ENCODE assay signal across 23 mouse cellular contexts in the genomic region with DNA sequence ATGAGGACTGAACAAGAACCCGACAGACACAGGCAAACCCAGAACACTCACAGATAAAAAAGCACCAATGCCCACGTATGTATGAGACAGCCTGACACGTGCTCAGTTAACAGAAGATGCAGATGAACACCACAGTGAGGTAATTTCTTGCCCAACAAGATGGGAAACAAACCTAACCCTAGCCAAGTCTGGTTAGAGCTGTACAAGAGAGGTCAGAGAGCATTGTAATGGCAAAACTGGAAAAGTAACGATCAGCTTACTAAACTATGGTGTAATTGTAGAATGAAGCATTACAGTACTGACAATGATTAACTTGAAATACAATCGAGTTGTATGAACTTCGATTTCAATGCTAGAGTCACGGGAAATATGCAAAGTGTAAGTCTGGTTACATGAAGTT. TPM values are rescaled to one million over a fixed set of nuclear protein-coding genes. Genes with fewer than 3 reads are reported as not detected.
"Had no signal": no experiment of that assay in that cellular context is flagged by ENCODE, and none has a peak within 500 bp of the region (broad histone marks: within the 10 kb centered on the region; RNA-seq: fewer than 3 reads in every experiment).

No protein-coding gene starts in this region.

- ATAC-seq: forebrain, embryonic 15.5 days; forebrain, postnatal 0 days; hindbrain, postnatal 0 days; intestine, embryonic 16.5 days had no signal

- H3K9ac ChIP-seq: forebrain, embryonic 15.5 days; forebrain, postnatal 0 days; heart, embryonic 12.5 days; hindbrain, embryonic 13.5 days; hindbrain, embryonic 15.5 days; kidney, embryonic 15.5 days; limb, embryonic 13.5 days; limb, embryonic 15.5 days; liver, embryonic 14.5 days had no signal

- H3K4me1 ChIP-seq: forebrain, embryonic 15.5 days; hindbrain, embryonic 13.5 days; hindbrain, embryonic 15.5 days; kidney, embryonic 15.5 days; limb, embryonic 13.5 days; limb, embryonic 15.5 days had no signal

- H3K4me2 ChIP-seq: forebrain, embryonic 15.5 days; heart, embryonic 12.5 days; hindbrain, embryonic 13.5 days; hindbrain, embryonic 15.5 days; kidney, embryonic 15.5 days; limb, embryonic 13.5 days; limb, embryonic 15.5 days had no signal

- H3K4me3 ChIP-seq: forebrain, embryonic 15.5 days; heart, embryonic 10.5 days; heart, embryonic 12.5 days; hindbrain, embryonic 13.5 days; hindbrain, embryonic 15.5 days; kidney, embryonic 15.5 days; limb, embryonic 13.5 days; limb, embryonic 15.5 days had no signal

- H3K36me3 ChIP-seq: forebrain, embryonic 15.5 days; heart, embryonic 10.5 days; heart, embryonic 12.5 days; hindbrain, embryonic 13.5 days; hindbrain, embryonic 15.5 days; kidney, embryonic 15.5 days; limb, embryonic 13.5 days; limb, embryonic 15.5 days had no signal

- H3K9me3 ChIP-seq: forebrain, embryonic 15.5 days; heart, embryonic 10.5 days; hindbrain, embryonic 13.5 days; hindbrain, embryonic 15.5 days; kidney, embryonic 15.5 days; limb, embryonic 13.5 days; limb, embryonic 15.5 days had no signal

- H3K27me3 ChIP-seq: forebrain, embryonic 15.5 days; heart, embryonic 12.5 days; hindbrain, embryonic 13.5 days; hindbrain, embryonic 15.5 days; kidney, embryonic 15.5 days; limb, embryonic 13.5 days; limb, embryonic 15.5 days had no signal

- H3K27ac ChIP-seq: forebrain, embryonic 15.5 days; heart, embryonic 10.5 days; hindbrain, embryonic 13.5 days; hindbrain, embryonic 15.5 days; hindbrain, postnatal 0 days; kidney, embryonic 15.5 days; limb, embryonic 13.5 days; limb, embryonic 15.5 days; liver, embryonic 14.5 days had no signal

- DNase-seq: forebrain, postnatal 0 days; gastrocnemius, postnatal 14 days; gastrocnemius, postnatal 36 days; heart, adult 18-20 months; heart, postnatal 14 days; heart, postnatal 36 days; kidney, adult 18-20 months; layer of hippocampus, adult 9-11 months; layer of hippocampus, postnatal 36 days; left cerebral cortex, postnatal 4 days; lung, adult 18-20 months had no signal

RNA-seq across cellular contexts. Expression of a gene that starts 45.0 kb away (rescaled TPM):
- total RNA-seq: hematopoietic stem cell, adult 5-6 weeks had no signal
